Mouse (Mus musculus): ENCODE measurements around the gene Fam234a. TPM values are rescaled to one million over a fixed set of nuclear protein-coding genes. Genes with fewer than 3 reads are reported as not detected.
"Not testable (repeated sequence)": the region's sequence is repeated elsewhere in the genome, so short reads cannot be mapped to it uniquely, and the experiment has no call there.

Gene Fam234a
- 10 to 100 TPM; 65.5 to 66.9 TPM for total RNA-seq (2021)
- long read RNA-seq, experiment 1, transcript Fam234a-202 (12 exons, 2,629 nt), result major isoform, 9 of 49 reads
- long read RNA-seq, experiment 1, transcript Fam234a-201 (13 exons, 3,714 nt), result minor isoform, 7 of 49 reads
- long read RNA-seq, experiment 1, transcript Fam234a-209 (13 exons, 2,833 nt), result major isoform, 9 of 49 reads
- long read RNA-seq, experiment 1, partial matches to known transcripts, result 4 of 49 reads
- long read RNA-seq, experiment 1, other reads (novel, unspliced or antisense), result 15 of 49 reads
- long read RNA-seq, experiment 2, transcript Fam234a-202 (12 exons, 2,629 nt), result major isoform, 12 of 51 reads
- long read RNA-seq, experiment 2, transcript Fam234a-209 (13 exons, 2,833 nt), result minor isoform, 5 of 51 reads
- long read RNA-seq, experiment 2, transcript Fam234a-201 (13 exons, 3,714 nt), result minor isoform, 6 of 51 reads
- long read RNA-seq, experiment 2, partial matches to known transcripts, result 3 of 51 reads
- long read RNA-seq, experiment 2, other reads (novel, unspliced or antisense), result 16 of 51 reads

DNA sequence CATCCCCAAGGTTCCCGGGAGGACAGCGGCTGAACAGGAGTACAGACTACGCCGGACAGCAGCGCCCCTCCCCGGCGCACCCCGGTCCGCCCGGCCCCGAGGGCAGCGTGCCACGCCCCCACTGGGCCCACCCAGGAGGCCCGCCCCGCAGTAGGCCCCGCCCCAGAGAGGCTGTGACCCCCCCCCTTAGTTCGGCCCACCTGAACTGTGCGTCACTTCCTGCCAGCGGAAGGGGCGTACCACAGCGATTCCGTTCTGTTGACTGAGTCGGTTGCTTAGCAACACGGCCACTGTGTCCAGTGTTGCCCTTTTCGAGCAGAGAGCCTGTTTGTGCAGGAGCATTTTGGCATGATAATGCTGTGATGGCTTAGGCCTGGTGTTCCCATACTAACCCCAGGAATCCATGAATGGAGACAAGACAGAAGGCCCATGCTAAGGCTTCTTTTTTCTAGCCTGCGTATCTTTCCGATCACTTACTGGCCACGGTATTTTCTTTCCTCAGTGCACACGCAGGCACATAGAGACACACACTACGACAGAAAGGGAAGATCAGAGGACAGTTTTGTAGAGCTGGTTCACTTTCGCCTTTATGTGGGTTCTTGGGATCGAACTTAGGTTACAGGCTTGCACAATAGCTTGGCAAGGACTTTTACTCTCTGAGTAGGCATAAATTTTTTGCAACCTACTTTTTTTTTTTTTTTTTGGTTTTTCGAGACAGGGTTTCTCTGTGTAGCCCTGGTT, at the start of gene Fam234a:
Gene Fam234a (minus strand): TSS at position 142 of the 741 bp plus-strand sequence.
- intact Hi-C loops (cut with DNase I), result loop anchor here (5.0 kb wide), 1 partner anchor 122 kb away; the partner anchor contains the start of gene Mrpl28
- peak; percentile 88 to 92 for DNase-seq

DNA sequence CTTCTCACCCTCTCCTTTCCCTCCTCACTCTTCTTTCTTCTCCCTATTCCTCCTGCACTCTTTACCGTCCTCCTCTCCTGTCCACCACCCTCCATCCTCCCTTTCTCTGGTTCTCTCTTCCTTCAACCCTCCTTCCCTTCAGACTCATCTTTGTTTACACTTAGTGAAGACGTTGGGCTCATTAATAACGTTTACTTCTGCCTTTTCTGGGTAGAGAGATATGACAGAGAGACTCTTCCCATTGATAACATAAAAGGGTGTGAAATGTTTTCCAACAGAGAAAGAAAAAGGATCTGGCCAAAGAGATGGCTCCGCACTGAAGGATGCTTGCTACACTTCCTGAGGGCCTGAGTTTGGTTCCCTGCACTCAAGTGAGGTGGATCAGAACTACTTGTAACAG, 45.4 kb upstream of the Fam234a start:
- intact Hi-C loops (cut with DNase I), result no loop called here
- DNase-seq, result no peak

- intact Hi-C loops (cut with DNase I), result no loop called here
- DNase-seq, result no peak
Measured at GRCm38 (mm10) chr17:26286199-26286955, 42.3 kb upstream of the Fam234a start.

DNA sequence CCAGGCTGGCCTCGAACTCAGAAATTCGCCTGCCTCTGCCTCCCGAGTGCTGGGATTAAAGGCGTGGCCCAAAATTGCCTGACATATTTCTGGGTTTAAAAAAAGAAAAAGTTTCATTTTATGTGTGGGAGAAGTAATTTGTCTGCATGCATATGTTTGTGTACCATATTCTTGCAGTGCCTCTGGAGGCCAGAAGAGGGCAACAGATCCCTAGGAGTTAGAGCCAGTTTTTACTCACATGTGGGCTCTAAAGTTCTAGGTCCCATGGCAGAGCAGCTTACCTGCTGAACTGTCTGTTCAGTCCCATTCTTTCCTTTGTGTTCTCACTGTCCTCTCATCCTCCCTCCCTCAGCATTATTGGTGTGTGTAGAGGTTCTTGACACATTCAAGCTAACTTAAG, 32.7 kb upstream of the Fam234a start:
- intact Hi-C loops (cut with DNase I), result loop anchor here (10.0 kb wide), 1 partner anchor 368 kb away; no protein-coding TSS in a partner anchor
- no peak for DNase-seq

GRCm38 (mm10) chr17:26275933-26276332, 31.9 kb upstream of the Fam234a start:
- intact Hi-C loops (cut with DNase I), result loop anchor here (10.0 kb wide), 1 partner anchor 369 kb away; no protein-coding TSS in a partner anchor

DNA sequence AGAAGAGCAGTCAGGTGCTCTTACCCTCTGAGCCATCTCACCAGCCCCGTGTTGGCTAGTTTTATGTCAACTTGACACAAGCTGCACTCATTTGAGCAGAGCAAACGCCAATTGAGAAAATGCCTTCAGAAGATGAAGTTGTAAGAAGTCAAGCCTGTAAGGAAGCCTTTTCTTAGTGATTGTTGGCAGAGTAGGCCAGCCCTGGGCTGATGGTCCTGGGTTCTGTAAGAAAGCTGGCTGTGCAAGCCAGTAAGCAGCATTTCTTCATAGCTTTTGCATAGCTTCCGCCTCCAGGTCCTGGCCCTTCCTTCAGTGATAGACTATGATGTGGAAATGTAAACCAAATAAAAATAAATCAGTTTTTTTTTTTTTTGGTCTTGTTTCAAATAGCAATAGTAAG, 28.5 kb upstream of the Fam234a start:
- DNase-seq, result no peak
- intact Hi-C loops (cut with DNase I), result loop anchor here (10.0 kb wide), 1 partner anchor 372 kb away; no protein-coding TSS in a partner anchor

More at GRCm38 (mm10) chr17:26275933-26276332, 31.9 kb upstream of the Fam234a start:
- DNase-seq, result no peak

GRCm38 (mm10) chr17:26269577-26269976, 25.5 kb upstream of the Fam234a start:
- intact Hi-C loops (cut with DNase I); DNase-seq: not testable (repeated sequence)

DNA sequence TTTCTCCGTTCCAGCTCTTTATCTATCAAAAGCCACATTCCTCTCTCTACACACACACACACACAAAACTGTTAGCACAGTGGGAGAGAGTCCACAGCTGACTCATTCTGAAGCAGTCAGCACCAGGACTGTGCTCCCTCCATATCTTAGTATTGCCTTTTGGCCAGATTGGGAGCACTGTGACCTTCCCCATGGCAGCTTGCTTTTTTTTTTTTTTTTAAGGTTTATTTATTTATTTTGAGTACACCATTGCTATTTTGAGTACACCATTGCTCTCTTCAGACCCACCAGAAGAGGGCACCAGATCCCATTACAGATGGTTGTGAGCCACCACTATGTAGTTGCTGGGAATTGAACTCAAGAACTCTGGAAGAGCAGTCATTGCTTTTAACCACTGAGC, 24.8 kb upstream of the Fam234a start:
- no peak for DNase-seq
- intact Hi-C loops (cut with DNase I), result no loop called here

GRCm38 (mm10) chr17:26262384-26262783, 18.3 kb upstream of the Fam234a start:
- intact Hi-C loops (cut with DNase I), result no loop called here
- no peak for DNase-seq

DNA sequence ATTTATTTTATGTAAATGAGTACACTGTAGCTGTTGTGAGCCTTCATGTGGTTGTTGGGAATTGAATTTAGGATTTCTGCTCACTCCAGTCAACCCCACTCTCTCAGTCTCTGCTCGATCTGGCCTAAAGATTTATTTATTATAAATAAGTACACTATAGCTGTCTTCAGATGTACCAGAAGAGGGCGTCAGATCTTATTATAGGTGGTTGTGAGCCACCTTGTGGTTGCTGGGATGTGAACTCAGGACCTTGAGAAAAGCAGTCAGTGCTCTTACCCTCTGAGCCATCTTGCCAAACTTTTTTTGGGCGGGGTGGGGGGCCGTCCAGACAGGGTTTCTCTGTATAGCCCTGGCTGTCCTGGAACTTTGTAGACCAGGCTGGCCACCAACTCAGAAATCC, 17.8 kb upstream of the Fam234a start:
- no peak for DNase-seq
- intact Hi-C loops (cut with DNase I), result no loop called here

DNA sequence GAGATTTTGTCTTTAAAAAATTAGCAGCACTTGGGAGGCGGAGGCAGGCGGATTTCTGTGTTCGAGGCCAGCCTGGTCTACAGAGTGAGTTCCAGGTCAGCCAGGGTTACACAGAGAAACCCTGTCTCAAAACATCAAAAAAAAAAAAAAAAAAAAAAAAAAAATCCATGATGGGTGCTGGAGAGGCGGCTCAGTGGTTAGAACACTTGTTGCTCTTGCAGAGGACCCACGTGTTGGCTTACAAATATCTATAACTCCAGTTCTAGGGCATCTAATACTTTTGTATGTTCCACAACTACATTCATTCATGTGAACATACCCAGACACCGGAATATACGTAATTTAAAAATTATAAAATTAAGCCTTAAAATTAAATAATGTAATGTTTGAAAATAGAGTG, 11.3 kb upstream of the Fam234a start:
- intact Hi-C loops (cut with DNase I), result no loop called here
- no peak for DNase-seq

DNA sequence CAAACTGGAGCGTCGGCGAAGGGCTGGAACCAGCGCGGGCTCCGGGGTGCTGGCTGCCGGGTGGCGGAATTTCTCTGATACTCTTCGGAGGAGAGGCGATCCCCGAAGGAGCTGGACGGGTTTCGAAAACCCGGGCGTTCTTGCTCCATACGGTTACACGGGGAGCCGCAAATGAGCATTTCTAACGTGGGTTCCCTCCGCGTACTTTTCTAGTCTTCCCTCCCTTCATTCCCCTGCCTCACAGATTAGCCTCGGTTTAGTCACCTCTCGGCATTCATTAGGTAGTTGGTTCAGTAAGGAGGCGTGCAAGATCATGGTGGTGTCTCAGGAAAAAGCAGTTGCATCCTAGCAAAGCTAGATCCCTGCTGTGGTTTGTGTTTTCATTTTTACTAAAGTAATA, 9.4 kb upstream of the Fam234a start:
- intact Hi-C loops (cut with DNase I), result loop anchor here (5.0 kb wide), 1 partner anchor 116 kb away; the partner anchor contains the start of gene Axin1
- DNase-seq, result no peak

- intact Hi-C loops (cut with DNase I), result loop anchor here (5.0 kb wide), 1 partner anchor 115 kb away; the partner anchor contains the start of gene Axin1
- DNase-seq, result peak; percentile 90 to 92
Measured at GRCm38 (mm10) chr17:26252539-26253251, 8.7 kb upstream of the Fam234a start, which contains the start of gene Luc7l. TSS of gene Luc7l (plus strand) at chr17:26252896.

GRCm38 (mm10) chr17:26251886-26252538, 8.0 kb upstream of the Fam234a start:
- no peak for DNase-seq
- intact Hi-C loops (cut with DNase I), result loop anchor here (5.0 kb wide), 1 partner anchor 115 kb away; the partner anchor contains the start of gene Axin1

GRCm38 (mm10) chr17:26243471-26244100, 456 bp downstream of the Fam234a start:
- peak in 1 of 2 experiments; percentile 66 for DNase-seq

DNA sequence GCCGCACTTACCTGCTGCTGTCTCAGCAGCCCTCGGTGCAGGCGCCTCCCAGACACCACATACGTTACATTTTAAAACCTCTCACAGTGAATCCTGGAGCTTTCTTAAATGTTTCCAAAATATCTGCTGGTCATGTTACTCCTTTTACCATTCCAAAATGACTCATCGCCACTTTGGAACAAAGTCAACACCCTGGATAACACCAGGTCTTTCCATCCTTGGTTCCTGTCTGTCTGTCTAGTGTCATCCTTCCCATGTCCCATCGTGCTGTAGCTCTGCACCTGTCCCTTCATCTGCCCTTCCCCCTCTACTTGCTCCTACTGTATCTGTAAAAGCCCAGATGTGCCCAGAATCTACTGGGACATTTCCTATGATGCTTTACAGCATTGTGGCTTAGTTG, 3.1 kb downstream of the Fam234a start:
- intact Hi-C loops (cut with DNase I), result loop anchor here (5.0 kb wide), 1 partner anchor 119 kb away; the partner anchor contains the start of gene Mrpl28
- DNase-seq, result no peak

More at GRCm38 (mm10) chr17:26243471-26244100, 456 bp downstream of the Fam234a start:
- intact Hi-C loops (cut with DNase I), result loop anchor here (5.0 kb wide), 1 partner anchor 121 kb away; the partner anchor contains the start of gene Mrpl28

- no peak for DNase-seq
- intact Hi-C loops (cut with DNase I), result loop anchor here (5.0 kb wide), 1 partner anchor 118 kb away; the partner anchor contains the start of gene Mrpl28
Measured at GRCm38 (mm10) chr17:26240120-26240790, 3.8 kb downstream of the Fam234a start.

Measured in gastrocnemius, postnatal 36 days (tissue).